Mouse (Mus musculus) ES-CJ7 (cell line): ENCODE results near the gene Gsta2.
"Not testable (repeated sequence)": the region's sequence is repeated elsewhere in the genome, so short reads cannot be mapped to it uniquely, and the experiment has no call there.

ENCODE experiments used
- DNase-seq: peaks from one replicate; pipeline ENCODE4 v3.0.0; 2011; ENCODE audit warnings: low read depth, low spot score

Gene Gsta2

DNA sequence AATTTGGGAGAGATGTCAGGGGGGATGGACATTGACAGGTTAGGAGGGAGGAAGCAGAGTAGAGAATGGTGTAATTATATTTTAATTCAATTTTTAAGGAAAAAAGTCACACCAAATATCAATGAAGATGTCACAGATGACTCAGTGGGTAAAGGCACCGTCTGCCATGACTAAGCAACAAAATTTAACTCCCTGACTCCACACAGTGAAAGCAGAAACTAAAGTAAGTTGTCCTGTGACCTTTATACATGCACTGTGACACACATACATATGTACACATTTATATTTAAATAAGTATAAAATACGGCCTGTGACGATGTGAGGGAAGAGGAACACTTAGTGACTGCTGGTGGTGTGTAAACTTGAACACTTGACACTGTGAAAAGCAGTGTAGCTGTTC is 47.5 kb downstream of the Gsta2 start:
- DNase-seq = not testable (repeated sequence)

DNA sequence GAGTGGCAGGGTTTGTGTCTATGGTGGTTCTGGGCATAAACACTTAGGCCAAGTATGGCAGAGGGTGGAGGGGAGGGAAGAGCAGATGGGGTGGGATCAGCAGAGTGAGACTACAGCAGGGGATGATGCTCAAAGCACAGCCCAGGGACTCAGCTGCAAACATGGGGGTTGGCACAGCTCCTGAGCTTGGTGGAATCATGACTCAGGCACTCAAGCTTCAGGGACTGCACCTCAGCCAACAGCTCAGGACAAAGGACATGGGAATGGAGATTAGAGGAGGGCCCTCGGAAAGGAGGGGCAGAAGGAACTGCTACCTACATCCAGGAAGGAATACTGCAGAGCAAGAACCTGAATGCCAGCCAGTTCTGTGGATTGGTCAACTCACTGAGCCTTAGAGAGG is 56.4 kb downstream of the Gsta2 start:
- not testable (repeated sequence) for DNase-seq

DNA sequence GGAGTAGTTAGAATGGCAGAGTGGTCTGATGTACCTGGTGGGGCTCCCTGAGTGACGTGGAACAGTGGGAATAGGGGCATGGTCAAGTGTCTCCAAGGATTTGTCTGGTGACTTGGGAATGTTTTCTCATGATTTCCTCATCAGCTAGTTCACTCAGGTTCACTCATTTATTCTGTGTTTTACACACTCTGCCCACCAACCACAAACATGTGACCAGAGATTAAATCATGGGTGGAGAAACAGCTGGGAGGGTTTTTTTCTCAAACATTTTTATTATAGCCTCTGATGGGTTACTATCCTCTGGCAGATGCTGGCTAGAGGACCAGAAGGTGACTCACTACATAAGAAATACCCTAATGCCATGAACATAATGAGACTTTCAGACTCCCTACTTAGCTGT is 57.4 kb downstream of the Gsta2 start:
- no peak for DNase-seq

DNA sequence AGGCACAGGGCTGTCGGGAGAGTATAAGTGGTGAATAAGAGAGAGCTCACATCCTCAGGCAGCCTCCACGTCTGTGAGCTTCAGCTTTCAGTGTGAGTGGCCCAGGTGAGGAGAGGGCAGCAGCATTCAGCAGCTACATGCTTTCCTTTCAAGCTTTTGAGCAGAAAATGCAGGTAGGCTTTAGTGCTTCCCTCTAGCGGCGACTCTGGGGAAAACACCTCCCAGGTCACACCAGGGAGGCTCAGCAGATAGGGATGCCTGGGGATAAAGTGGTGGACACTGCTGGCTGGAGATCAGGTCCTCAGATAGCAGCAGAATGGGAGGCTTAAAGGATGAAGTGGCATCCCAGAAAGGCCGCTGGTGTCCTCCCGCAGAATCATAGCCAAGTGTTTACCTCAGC is 59.5 kb downstream of the Gsta2 start:
- DNase-seq = peak; percentile 77

DNA sequence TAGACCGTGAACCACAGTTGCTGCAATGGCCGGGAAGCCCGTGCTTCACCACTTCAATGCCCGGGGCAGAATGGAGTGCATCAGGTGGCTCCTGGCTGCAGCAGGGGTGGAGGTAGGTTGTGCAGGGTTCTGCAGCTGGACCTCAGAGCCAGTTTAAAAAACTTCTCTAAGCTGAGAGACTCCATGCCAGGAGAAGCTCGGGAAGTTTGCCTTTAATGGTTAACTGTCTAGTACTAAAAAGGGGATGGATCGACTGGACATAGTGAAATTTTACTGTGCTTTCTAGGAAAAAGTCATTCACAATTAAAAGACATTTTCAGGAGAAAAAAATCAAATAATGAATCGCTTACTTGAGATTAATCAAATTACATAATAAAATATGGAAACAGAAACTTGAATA is 60.8 kb downstream of the Gsta2 start:
- DNase-seq = not testable (repeated sequence)

DNA sequence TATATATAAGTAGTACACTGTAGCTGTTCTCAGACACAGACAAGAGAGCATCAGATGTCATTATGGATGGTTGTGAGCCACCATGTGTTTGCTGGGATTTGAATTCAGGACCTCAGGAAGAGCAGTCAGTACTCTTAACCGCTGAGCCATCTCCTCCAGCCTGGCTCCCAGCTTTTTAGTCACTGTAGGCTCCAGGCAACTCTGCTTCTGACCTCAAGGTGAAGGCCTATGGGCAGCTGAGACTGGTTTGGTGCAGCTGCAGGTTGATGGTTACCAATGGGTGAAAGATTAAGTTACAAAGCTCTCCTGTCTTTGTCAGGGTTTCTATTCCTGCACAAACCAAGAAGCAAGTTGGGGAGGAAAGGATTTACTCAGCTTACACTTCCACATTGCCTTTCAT is 61.9 kb downstream of the Gsta2 start:
- DNase-seq = not testable (repeated sequence)

DNA sequence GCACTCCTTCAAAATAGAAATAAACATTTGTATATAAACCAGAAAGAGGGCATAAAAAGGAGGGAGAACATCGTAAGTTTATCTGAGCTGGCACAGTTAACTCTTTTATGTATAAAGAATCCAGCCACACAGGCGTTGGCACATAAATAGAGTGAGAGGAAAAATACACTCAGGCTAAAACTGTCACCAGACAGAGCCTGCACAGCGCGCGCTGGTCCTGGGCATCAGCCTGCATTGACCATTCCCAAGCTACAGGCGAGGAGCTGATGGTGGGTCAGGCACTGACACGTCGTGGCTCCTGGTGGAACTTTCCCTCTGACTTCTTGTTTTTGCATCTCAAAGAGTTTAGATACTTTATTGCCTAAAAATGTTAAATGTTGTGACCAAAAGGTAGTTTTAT is 63.1 kb downstream of the Gsta2 start:
- not testable (repeated sequence) for DNase-seq

DNA sequence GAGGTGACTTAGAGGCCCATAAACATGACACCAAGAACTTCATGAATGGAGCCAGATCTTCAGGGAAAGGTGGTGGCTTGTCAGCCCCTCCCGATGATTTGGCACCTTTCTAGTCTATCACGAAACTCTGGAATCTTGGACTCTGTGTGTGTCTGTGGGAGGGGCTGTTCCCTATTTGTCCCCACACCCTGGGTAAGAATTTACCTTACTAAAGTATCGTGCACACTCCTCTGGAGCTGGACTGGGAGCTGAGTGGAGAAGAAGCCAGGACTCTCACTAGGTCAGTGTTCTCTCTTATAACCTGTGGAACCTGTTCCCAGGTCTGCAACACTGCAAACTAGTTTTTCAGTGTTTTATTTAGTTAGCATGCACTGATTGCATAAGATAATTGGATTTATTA is 65.9 kb downstream of the Gsta2 start, which contains the start of gene Gm10639:
Gm10639 (plus strand) TSS at position 201 of the 400 bp plus-strand sequence.
- not testable (repeated sequence) for DNase-seq

DNA sequence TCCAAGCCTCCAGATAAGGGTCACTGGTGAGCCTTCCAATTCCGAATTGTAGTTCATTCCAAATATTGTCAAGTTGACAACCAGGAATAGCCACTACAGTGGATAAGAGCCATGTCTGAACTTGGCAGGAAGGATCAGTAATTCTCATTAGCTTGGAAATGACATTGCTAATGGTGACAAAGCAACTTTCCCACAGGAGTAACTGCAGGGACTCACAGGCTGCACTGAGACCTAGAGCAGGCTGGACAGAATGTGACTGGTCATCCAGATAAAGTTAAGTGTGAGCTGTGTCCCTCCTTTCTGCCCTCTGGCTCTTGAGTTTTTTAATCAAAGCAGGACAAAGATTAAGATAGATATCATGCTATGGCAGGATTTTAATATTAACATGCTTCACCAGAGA is 66.5 kb downstream of the Gsta2 start:
- not testable (repeated sequence) for DNase-seq

DNA sequence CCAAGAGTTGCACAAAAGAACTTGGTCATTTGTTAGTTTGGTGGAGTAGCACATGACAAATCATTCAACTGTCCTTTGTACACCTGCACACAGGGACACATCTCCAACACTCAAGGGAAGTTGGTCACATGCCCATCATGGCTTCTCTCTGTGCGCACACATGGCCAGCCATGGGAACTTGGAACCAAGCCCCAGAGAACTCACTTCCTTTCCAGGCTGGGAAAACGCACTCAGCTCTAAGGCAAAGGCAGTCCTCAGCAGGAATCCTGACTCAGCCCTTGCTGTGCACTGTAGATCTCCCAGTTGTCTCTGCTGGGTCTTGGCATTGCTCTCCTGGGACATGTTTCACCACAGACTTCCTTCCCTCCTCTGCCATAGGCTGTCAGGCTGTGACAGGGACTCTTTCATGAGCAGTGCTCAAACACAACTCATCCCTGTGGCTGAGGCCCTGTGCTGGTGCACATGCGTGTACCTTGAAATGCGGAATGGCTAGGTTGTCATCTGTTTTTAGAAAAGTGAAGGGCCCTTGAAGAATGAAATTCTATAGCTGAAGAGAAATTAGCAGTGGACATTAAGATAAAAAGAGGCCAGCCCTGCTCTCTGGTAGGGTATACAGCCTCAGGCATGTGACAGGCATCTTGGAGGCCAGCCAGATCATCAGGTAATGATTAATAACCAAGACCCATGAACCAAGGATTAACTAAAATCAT is 73.4 kb downstream of the Gsta2 start:
- DNase-seq = not testable (repeated sequence)
